Mouse (Mus musculus) spleen, adult 12 weeks (tissue): ENCODE data around the gene Alg12.
A peak's percentile ranks its signal among the peaks of the same experiment; 100 is the strongest.
"Not testable (repeated sequence)": the region's sequence is repeated elsewhere in the genome, so short reads cannot be mapped to it uniquely, and the experiment has no call there.

Experiments
- DNase-seq: peaks from one replicate; pipeline ENCODE4 v3.0.0; 2022; ENCODE audit warnings: low spot score

Alg12 gene

DNA sequence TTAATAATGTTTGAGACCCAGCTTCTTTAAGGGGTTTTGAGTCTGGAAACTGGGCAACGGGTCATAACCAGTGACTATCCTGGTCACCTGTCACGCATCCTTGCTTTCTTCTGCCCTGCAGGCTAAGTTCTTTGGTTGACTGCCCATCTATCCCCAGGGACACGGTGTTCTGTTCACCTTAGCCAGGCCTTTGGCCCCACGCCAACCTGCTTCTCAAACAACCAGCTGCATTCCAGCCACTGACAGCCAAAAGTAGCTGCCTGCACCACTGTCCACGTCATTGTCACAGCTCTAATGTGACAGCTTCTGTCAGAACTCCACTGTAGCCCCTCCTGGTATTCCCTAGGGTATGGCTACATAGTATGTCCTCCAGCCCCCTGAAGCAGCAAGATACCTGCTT is 12.4 kb upstream of the Alg12 start:
- no peak for DNase-seq

DNA sequence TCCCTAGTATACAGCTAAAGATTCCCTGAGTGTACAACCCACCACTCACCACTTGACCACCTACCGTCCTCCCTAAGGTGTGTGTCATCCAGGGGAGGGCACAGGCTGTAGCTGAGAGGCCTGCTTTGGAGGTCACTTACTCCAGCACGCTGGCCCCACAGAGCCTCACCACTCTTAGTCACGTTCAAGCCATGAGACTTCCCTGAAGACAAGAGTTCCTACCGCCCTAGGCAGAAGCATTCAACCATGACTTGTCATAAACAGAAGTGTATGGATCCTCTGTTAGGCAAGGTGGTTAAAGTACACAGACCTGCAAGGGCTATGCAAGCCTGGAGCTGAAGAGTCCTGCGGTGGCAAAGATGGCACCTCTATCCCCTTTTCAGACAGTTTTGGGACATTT is 11.6 kb upstream of the Alg12 start:
- DNase-seq, result no peak

DNA sequence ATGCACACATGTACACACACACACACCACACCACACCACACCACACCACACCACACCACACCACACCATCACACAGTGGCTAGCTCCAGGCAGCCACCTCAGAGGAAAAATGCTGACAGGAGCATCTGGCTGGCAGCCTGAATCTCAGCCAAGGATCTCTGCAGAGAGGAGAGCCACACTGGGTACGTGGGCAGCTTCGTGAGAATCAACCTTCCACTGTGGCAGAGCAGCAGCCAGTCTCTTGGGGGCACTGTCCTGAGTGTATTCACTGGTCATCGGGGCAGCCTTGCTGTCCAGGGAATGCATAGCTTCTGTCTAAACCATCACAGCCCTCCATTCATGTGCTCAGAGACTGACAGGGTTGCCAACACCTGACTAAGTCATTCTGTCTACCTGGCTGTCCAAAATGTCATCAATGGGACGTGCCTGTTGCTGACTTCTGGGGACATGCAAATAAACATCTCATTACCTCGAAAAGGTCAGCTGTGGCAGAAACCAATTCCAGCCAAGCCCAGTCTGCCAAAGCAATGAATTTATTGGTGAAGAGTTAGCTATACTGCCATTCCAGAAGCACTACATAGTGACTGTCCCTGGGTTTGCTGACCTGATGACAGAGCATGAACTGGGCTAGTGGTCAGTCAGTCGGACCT is 10.8 kb upstream of the Alg12 start:
- no peak for DNase-seq

DNA sequence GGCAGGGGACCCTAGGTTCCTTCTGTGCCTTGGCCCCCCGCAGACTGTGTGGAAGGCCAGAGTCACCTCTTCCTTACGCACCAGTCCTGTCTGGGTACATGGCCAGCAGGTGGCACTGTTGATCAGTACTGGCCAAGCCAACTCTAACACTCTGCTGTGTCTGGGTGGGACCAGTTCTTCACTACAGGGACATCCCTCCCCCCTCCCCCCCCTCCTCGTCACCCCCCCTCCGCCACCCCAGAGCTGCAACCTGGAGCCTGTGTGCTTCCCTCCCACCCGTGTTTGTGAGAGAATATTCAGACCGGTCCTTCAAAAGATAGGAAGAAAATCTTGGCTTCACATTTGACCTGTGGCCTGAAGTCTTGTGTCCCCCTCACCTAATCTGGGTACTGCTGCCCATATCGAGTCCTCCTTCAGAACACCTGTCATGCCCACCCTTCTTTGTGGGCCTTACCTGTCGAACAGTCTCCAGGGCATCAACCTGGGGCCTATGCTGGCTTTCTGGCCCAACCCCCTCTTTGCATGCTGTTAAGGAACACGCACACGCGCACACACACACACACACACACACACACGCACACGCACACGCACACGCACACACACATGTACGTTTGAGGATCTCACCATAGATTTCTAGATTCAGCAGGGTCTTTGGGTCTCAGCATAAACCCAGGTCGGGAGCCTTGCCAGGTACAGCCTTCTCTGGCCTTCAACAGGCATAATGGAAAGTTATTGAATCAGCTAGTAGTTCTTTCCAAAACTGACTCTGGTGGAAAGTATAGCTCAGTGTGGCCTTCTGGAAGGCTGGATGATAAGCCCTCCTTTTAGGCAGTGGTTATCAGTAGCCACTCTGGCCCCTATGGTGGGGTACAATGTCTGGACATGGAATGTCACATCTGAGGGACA is 9.9 kb upstream of the Alg12 start:
- DNase-seq, result peak; percentile 66

DNA sequence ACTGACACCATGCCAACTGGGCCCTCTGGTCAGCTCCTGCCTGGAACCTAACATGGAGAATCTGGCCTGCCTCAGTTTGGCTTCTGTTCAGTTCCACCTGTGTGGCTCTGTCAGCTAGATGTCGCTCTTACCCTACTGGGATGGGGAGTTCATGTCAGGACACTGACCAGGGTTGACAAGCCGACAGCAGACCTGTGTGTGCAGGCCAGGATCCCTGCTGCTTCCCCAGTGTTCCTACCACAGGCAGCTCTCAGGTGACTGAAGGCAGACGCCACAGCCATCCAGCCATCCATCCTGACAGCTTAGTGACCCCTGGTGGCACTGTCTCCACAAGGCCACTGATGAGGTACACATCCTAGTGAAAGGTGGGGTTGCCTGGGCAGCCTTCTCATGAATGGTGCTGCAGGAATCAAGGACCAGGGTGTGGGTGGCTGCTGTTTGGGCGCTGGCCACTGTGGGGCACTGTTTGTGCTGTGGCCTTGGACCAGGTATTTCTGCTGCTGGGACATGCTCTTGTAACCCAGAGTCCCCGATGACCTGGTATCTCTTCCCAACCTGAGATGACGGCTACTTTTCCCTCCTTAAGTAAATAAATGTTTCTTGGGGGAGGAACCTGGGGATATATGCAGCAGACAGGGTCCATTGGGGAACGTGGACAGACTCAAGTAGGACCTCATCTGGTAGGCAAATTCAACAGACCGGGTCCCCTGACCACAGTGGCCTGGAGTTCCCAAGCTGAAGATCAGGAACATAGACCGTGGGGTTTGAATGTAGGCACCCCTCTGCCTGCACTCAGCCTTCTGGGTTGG is 9.1 kb upstream of the Alg12 start:
- peak; percentile 47 for DNase-seq

DNA sequence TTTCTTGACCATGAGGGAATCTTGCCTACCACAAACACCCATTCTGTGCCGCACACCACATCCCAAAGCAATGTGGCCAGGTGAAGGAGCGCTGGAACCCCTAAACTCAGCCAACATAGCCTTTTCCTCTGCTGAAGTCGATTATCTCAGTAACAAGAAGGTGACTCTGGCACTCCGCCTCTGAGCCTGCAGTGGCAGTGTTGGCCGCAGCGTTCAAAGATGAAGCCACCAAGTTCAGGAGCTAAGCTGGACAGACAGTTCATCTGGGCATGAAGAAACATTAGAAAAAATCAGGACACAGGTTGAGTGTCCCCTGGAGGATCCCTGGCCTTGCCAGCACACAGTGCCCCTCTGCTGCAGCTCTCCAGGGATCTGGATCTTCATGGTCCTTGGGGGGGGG is 8.3 kb upstream of the Alg12 start:
- no peak for DNase-seq

DNA sequence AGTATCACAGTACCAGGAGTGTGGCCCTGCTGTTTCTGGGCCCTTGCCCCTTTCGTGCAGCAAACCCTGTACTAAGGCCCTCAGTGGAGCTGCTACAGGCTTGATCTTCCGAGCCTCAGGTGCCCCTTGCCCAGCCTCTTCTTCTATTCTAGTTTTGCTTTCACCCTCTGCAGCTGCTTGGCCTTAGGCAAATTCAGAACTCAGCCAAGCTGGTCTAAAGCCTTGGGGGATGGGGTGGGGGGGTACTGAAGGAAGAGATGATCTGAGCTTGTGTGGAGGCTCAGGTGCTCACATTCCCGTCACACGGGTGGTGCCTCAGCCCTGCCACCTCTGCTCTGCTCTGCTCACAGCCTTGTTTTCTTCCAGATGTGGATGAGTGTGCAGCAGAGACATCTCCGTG is 4.3 kb upstream of the Alg12 start:
- DNase-seq, result no peak

DNA sequence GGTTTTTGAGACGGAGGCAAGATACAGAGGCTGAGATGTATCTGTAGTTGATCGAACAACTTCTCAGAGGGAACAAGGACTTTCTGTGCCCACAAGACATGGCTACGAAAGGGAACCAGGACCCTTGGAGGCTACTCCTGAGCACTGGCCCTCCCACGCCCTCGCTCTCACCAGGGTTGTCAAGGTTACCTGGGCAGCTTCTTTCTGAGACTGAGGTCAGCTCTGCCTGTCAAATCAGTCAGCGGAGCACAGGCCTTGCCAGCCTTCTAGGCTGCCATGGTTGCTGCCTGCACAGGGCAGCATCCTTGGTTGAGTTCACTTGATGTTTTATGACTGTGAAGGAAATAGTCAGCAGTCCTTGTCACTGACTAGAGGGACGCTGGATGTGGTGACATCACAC is 3.4 kb upstream of the Alg12 start:
- no peak for DNase-seq

DNA sequence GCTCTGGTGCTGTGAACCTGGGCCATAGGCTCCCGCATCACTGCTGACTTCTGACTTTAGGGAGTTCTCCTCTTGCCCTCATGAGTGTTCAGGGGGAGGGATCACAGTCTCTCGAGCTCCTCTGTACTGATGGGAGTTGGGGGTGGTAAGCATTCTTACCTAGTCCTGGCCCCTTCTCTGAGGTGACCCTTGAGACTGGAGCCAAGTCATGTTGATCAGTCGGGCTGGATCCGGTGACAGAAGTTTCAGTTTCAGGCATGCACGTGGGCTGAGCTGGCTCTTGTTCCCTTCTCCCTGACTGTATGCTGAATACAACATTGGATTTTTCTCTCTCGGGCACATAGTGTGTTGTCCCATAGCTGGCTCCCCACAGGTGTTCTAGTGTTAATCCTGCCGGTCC is 2.3 kb upstream of the Alg12 start:
- DNase-seq, result no peak

DNA sequence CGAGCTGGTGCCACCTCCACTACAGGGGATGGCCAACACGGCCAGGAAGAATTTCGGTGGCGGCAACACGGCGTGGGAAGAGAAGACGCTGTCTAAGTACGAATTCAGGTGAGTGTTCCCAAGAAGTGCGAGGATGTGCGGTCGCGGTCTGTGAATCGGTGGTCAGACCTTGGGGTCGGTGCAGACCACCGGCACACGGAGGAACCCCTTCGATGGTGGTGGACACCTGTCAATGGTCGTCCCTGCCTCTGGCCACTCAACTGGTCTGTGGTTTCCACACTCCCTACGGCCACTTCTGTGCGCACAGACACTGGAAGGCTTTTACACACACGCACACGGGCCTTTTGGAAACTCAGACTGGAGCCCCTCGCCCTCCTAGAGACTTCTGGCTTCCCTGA is 787 bp upstream of the Alg12 start:
- peak; percentile 15 for DNase-seq

DNA sequence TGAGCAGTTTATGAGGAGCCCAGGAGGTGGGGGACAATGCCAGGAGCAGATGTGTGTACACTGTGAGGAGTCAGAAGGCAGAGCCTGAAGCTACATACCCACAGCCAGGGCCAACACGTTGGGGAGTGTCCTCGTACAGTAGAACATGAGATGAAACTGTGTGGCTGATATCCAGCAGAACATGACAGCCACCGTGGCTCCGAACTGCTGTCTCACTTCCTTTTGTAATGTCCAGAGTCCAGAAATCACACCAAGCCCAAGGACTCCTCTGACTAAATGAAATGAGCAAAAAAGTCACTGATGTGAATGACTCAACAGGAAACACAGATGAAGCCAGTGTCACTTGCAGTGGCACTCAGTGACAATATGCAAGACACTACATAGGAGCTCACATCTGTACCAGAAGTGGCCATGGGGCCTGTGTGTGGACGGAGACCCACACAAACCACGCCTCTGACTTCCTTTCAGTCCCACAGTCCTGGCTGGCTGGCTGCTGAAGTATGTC is 3.9 kb downstream of the Alg12 start:
- no peak for DNase-seq

DNA sequence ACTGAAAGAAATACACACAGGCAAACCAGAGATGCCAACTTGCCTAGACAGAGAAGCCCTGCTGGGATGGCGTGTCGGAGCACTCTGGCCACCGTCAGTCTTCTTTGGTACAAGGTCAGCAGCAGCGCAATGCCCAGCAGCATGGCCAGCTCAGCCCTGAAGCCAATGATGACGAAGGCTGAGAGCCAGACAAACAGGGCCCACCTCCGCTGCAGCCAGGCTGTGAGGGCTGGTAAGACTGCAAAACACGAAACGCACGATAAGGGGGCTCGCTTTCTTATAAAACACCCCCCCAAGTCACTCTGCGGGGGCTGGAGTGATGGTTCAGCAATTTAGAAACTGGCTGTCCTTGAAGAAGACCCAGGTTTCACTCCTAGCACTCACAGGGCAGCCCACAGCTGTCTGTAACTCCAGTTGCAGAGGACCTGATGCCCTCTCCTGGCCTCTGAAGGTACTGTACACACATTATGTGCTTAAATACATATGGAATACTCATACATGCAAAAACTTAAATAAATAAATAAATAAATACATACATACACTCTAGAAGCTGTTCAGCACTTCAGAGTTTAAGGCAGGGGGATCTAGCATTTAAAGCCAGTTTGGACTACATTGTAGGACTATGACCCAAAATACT is 4.6 kb downstream of the Alg12 start:
- DNase-seq, result no peak

DNA sequence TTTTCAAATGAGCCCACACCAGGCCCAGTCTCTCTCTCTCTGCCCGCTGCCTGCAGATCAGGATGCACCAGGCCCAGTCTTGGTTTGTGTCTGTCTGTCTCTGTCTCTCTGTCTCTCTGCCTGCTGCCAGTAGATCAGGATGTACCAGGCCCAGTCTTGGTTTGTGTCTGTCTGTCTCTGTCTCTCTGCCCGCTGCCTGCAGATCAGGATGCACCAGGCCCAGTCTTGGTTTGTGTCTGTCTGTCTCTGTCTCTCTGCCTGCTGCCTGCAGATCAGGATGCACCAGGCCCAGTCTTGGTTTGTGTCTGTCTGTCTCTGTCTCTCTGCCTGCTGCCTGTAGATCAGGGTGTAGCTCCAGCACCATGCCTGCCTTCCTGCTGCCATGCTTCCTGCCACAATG is 5.2 kb downstream of the Alg12 start:
- DNase-seq, result not testable (repeated sequence)

DNA sequence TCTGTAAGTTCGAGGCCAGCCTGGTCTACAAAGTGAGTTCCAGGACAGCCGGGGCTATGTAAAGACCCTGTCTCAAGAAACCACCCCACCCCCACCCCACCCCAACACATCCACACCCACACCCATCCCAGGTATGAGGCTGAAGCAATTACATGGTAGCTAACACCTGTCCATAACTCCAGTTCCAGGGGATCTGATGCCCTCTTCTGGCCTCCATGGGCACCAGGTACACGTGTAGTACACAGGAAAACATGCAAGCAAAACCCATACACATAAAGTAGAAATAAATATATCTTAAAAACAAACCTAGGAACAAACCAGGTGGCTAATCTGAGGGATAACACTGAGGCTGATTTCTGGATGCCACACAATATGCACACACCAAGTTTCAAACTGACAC is 5.9 kb downstream of the Alg12 start:
- no peak for DNase-seq

DNA sequence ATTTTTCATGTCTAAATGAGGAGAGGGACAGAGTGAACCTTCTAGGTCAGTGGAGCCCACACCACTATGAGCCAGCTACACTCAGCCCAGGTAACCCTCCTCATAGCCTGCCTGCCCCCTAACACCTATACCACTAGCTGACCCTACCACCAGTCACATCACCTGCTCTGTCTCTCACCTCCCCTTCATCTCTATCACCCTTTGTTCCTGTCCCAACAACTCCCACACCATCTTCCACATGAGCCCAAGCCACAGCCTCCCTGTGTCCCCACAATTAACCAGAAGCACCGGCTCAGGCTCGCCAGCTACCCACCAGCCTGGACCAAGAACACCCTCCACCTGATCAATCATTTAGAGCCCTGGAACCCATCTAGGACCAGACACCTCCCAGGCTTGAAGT is 8.7 kb downstream of the Alg12 start:
- no peak for DNase-seq

DNA sequence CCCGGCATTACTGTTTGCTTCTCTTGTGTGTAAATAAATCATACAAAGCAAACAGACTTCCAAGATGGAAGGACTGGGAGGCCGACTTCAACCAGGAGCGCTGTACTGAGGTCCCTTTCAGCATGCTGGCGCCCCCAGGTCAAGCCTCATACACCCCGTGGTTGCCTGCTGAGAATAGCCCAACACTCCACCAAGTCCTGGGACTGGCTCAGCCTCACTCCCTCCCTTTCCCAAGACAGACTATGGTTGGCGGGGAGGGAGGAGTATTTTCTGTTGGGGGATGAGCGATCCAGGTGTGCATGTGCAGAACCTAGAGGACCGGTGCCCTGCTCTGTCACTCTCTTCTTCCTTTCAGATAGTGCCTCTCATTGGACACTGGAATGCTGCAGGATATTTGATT is 11.0 kb downstream of the Alg12 start:
- no peak for DNase-seq

DNA sequence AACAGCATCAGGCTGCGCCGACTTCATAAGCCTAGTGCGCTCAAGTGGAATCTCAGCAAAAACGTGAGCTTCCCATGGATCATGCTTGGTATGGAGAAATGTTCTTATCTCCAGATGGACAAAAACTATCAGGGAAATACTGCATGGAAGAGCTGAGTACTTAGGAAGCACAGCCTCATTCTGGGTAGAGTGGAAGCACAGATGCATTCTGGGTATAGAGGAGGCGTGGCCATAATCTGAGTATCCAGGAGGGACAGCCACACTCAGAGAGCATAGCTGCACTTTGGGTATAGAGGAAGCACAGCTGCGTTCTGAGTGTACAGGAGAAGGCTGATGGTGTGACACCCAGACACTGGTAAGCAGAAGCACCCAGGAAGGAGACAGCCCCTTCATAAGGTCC is 16.8 kb downstream of the Alg12 start:
- no peak for DNase-seq

DNA sequence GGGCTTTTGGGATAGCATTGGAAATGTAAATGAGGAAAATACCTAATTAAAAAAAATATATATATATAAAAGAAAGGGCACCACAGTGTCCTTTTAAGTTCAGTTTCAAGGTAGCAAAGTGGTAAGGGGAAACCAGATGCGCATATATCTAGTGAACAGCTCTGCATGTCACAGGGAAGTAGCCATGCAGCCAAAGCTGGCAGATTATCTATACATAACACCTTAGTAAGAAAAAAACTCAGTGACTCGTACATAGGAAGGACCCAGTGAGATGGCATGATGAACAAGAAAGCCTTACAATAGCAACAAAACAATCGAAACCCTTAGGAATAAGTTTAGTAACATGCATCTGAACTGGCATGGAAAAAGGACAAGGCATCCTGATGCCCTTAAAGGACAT is 17.2 kb downstream of the Alg12 start:
- no peak for DNase-seq

DNA sequence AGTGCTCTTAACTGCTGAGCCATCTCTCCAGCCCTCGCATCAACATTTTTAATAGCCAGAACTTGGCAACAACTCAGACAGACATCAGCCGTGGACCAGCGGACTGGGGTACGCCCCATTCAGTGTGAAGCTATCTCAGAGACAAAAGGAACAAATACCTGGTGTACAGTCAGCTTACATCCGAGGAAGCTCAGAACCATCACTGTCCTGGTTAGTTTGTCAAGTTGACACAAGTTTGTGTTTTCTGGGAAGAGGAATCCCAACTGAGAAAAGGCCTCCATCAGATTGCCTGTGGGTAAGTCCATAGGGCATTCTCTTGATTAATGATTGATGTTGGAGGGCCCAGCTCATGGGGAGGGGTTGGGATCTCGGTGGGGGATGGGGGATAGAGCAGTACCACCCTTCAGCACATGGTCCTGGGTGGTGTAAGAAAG is 18.2 kb downstream of the Alg12 start:
- DNase-seq, result no peak

DNA sequence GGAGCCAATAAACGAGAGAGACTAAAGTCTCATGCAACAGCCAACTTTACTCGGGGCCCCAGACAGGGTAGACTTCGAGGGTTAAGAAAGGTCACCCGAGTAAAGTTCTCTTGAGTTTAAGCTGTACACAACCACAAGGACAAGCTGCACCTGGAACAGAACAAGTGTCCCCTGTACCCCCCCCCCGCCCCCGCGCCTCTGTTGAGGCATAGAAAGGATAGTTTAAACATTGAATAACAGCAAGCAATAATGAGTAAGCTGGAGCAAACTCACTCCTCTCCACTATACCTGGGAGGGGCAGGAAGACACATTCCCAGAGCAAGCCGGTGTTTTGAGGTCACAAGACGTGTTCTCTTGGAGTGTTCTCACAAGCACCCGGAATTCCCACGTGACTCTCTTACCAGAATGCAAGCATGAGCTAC is 19.2 kb downstream of the Alg12 start:
- no peak for DNase-seq

DNA sequence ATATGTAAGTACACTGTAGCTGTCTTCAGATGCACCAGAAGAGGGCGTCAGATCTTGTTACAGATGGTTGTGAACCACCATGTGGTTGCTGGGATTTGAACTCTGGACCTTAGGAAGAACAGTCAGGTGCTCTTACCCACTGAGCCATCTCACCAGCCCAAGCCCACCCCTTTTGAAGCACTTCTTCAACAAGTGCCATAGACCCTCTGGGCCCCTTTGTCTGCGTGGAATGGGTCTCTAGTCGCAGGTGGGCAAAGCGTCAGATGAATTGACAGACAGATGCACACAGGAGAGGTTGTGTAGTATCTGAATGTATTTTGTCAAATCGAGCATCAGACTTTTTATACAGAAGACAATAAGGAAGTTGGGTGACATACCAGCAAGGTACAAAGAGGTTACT is 24.4 kb downstream of the Alg12 start:
- not testable (repeated sequence) for DNase-seq
